Mouse (Mus musculus) induced T-regulatory cell, adult 2 months (primary cell): ENCODE results near the gene Tmem104.

ENCODE experiments used
- DNase-seq: peaks from one replicate; pipeline ENCODE4 v3.0.0-alpha.2; 2012; ENCODE audit warnings: low read depth

Gene Tmem104

GRCm38 (mm10) chr11:115198932-115199384 is 11.7 kb downstream of the Tmem104 start:
- DNase-seq: peak; percentile 90

GRCm38 (mm10) chr11:115200520-115200919 is 13.2 kb downstream of the Tmem104 start:
- DNase-seq: no peak

DNA sequence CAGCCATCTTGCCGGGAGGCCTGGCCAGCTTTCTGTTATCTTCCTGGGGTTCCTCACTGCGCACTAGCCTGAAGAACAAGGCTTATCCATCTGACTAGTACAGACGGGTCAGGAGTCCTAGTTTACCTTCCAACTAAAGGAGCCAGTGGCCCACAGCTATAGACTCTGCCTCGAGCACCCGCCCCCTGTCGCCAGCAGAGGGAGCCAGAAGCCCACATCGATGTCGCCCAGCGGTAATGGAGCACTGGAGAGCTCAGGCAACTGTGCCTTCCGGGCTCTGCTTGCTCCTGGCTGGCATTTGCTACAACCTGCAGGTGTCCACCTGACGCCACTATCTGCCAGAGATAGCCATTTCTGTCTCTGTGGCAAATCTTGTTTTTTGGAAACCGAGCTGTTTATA is 15.0 kb downstream of the Tmem104 start:
- DNase-seq: peak; percentile 88

GRCm38 (mm10) chr11:115202756-115203155 is 15.5 kb downstream of the Tmem104 start:
- DNase-seq: no peak

GRCm38 (mm10) chr11:115208126-115208525 is 20.8 kb downstream of the Tmem104 start:
- no peak for DNase-seq

GRCm38 (mm10) chr11:115208776-115209732 is 21.8 kb downstream of the Tmem104 start:
- DNase-seq: no peak

GRCm38 (mm10) chr11:115209958-115210357 is 22.7 kb downstream of the Tmem104 start:
- DNase-seq: no peak

DNA sequence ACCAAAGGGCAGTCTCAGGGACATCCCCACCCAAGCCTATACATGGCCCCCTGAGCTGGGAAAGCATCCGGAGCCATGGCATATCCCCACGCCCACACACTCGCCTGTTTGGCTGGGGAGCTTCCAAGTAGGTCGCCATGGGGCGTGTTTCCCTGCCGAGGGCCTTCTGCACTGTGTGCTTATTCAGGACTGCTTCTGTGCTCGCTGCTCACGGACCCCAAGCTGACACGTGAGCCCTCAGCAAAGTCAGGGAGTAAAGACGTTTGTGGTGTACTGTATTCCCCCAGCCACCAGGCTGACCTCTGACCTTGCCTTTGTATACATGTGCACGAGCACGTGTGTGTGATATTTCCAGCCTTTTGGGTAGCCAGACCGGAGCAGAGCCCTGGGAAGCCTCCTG is 24.8 kb downstream of the Tmem104 start:
- DNase-seq: no peak

DNA sequence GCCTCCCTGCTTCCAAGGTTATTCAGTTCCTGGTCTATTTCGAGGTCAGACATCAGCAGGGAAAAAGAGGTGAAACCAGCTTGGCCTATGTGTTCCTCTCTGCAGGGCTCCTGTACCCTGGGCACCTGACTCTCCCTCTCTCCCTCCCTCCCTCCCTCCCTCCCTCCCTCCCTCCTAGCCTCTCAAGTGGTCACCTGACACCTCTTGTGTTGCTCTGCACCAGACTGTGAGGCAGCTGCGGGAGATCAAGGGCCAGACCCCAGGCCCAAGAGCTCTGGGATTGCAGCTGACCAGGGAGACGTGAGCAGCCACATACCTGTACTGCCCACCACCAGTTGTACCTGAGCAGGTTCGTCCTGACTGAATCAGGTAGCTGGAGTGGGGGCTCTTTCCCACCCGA is 27.8 kb downstream of the Tmem104 start:
- no peak for DNase-seq

GRCm38 (mm10) chr11:115217439-115218410 is 30.4 kb downstream of the Tmem104 start:
- no peak for DNase-seq

DNA sequence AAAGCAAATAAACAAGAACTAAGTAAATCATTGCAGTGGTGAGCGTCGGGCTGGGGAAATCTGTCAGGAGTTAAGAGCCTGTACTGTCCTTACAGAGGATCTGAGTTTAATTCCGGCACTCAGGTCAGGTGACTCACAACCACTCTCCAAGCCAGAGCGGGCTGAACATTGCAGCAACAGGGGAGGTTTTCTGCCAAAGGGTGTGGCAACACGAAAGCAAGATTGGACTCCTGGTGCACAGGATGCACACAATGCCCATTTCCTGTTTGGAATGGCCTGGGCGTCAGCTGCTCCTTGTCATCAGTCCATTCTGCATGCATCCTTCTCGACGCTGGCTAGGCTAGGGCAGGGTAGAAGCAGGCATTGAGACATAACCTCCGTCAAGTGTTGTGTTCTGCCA is 32.0 kb downstream of the Tmem104 start:
- no peak for DNase-seq

- no peak for DNase-seq
These were observed 32.4 kb downstream of the Tmem104 start for GRCm38 (mm10) chr11:115219685-115220084.

DNA sequence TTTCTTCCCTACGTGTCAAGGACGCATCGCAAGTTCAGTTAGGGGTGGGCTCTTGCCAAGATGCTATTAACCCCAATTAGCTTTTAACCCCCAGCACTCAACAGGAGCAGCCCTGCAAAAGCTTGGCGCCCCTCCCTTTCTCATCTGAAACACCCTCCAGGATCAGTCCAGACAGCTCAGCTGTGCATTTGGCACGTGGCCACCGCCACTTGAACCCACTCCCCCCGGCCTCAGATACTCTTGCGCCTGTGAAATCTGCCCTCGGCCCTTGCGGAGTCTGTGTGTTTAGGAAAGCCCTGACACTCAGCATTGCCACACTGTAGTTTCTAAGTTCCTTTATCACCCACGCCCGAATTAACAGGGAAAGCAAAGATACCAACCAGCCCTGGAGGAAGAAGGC is 34.8 kb downstream of the Tmem104 start:
- DNase-seq: no peak

DNA sequence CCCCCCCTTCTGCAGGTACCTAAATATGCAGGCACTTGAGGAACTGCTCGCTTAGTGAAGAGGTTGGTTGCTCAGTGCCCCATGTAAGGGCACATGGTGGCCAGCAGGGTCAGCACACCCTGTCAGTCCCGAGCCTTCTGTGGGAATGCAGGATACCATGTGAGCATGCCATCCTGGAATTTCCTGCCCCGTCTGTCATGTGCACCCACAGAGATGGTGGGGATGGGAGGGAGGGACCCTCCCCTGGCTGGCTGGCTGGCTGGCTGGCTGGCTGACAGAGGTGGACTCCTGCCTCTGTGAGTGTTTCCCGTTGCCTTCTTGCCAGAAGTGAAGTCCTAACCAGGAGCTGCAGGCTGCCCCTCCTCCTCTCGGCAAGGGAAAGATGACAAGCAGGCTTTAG is 35.3 kb downstream of the Tmem104 start:
- DNase-seq: no peak

- no peak for DNase-seq
These were observed 36.2 kb downstream of the Tmem104 start for GRCm38 (mm10) chr11:115223451-115223850.

- DNase-seq: no peak
These were observed 36.6 kb downstream of the Tmem104 start for GRCm38 (mm10) chr11:115223877-115224276.

DNA sequence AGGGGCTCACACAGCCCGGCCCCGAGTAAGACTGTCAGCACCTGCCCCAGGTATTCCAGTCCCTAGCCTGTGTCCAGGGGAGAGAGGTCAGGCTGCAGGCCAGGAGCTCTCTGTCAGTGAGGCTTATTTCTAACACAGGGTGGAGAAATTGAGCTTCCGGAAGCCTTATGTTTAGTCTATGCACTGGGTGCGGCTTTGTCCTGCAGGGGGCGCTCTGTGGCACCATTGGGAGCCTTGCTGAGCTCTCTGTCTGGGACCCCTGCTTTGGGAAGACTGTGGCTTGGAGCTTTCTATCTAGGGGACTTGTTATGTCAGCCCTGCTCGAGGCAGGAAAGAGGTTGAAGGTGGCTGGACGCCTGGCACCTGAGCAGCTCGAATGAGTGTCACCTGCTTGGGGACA is 37.6 kb downstream of the Tmem104 start:
- peak; percentile 68 for DNase-seq

GRCm38 (mm10) chr11:115225301-115225700 is 38.0 kb downstream of the Tmem104 start:
- DNase-seq: no peak

DNA sequence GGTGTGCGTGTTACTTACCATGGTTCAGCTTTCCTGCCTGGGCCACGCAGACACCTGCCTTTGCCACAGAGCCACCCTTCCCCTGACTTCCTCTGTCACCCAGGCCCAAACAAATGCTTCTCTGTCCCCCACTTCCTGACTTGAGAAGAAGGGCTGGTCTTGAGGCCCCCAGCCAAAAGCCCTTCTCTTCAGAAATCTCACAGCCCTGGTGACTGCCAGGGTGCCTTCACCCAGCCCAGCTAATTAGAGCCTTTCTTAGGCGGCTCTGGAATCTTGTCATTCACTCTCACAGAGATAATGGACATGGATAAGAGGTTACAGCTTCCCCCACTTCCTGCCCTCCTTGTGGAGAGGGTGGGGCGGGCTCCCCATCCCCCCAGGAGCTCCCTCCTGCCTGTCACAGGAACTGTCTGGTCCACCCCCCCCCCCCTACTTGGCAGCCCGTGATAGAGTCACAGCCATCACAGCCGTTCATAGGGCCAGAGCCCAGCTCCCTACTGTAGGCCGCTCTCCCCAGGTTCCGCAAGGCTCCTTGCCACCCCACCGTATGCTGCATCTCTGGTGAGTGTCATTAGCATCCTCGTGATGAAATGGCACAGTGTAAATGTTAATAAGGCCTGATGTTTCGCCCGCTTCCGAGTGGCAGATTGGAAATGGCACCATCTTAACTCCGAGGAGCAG is 39.7 kb downstream of the Tmem104 start:
- DNase-seq: peak; percentile 51

DNA sequence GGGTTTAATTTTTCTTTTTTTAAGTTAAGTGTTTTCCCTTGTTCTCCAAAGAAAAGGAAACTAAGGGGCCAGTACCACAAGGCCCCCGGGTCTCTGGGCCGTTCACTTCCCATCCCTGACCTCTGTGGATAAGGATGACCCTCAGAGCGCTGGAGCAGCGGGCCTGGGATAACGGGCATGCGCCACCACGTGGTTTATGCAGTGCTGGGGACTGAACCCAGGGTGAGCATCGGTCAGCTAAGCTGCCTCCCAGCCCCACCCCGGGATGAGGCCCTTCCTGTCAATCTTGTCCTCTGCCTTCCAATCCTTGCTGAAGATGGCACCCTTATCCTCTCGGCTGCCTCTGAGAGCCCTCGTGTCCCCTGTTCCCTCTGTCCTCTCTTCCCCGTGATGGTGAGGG is 40.4 kb downstream of the Tmem104 start:
- no peak for DNase-seq

DNA sequence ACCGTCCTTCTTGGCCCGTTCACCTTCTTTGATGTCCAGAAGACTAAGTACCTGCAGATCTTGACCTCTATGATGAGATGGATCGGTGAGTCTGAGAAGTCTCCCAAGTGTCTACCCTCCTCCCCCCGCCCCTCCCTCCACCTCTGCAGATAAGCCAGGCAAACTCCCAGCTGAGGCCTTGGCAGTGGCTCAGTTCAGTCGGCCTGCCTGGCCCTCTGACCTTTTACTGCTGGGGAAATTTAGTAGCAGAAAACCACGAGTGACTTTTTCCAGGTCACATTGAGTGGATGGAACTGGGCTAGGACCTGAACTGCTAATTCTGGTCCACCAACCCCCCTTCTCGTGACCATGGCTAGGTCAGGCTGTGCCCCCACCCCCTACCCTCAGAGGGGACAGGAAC is 41.1 kb downstream of the Tmem104 start:
- DNase-seq: no peak
